Mouse (Mus musculus): ENCODE measurements around the gene Myh9.
A peak's percentile ranks its signal among the peaks of the same experiment; 100 is the strongest.

DNA sequence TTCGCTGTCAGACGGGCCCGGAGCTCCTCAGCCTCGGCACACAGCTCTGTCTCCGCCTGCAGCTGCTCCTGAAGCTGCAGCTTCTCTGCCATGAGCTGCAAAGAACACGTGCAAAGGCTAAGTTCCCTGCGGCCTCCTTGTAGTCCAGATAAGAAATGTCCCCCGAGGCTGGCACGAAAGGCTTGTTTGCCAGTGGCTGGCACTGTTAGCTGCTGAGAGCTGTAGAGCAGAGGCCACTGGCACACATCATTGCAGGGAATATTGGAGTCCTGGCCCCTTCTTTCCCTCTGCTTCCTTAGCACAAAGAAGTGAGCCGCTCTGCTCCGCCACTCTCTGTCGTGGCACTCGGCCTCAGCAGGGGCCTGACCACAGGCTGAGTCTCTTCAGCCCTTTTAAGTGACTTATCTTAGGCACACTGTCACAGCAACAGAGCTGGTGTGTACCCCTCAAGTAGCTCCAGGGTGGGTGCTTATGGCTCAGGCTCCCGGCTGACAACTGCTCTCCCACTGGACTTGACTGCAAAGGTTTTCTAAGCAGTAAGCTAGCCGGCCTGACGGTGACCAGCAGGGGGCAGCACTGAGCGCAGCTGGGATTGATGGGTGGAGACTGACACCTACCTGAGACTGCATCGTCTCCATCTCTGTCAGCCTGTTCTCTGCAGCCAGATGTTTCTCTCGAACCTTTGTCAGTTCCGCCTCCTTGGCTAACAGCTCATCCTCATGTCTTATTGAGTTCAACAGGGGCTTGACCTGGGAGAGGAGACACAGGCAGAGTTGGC is 66.6 kb downstream of the Myh9 start:
- TF ChIP-seq POLR2A (IDR thresholded peaks at IDR 0.05; ENCODE audit: borderline replicate concordance, extremely low read depth, insufficient read depth, insufficient read length, poor library complexity, severe bottlenecking): no peak
- TF ChIP-seq CTCF (IDR thresholded peaks at IDR 0.05; ENCODE audit: borderline replicate concordance, extremely low read depth, insufficient read depth, insufficient read length): peak; percentile 99

All from brain, embryonic 14.5 days (tissue).